Mouse (Mus musculus) limb, embryonic 12.5 days (tissue): ENCODE results near the gene Slc24a2. TPM values are rescaled to one million over a fixed set of nuclear protein-coding genes. Genes with fewer than 3 reads are reported as not detected.

Experiments
- ATAC-seq: fragments of 200-750 bp; cut with Nextera tagmentation; 2 replicates; pipeline ENCODE4 v1.8.0; 2017; ENCODE audit warnings: low read depth, moderate TSS enrichment; ENCODE audit not compliant: insufficient number of reproducible peaks, insufficient read depth, low FRiP score, low TSS enrichment
- H3K27ac ChIP-seq: fragments of 300-500 bp; sonication (generic); 2 replicates; pipeline ENCODE4 v1.5.1; 2016; ENCODE audit warnings: mild to moderate bottlenecking, moderate library complexity
- H3K27me3 ChIP-seq: fragments of 300-500 bp; sonication (generic); 2 replicates; pipeline ENCODE4 v1.6.1; 2016; ENCODE audit warnings: mild to moderate bottlenecking, moderate library complexity
- H3K36me3 ChIP-seq: fragments of 300-500 bp; sonication (generic); 2 replicates; pipeline ENCODE4 v1.6.1; 2016; ENCODE audit warnings: mild to moderate bottlenecking, moderate library complexity
- H3K4me1 ChIP-seq: fragments of 300-500 bp; sonication (generic); replicated peaks from 2 replicates; pipeline ENCODE4 v1.6.1; 2016
- H3K4me2 ChIP-seq: fragments of 300-500 bp; sonication (generic); 2 replicates; pipeline ENCODE4 v1.6.1; 2016; ENCODE audit warnings: mild to moderate bottlenecking, moderate library complexity
- H3K4me3 ChIP-seq: fragments of 300-500 bp; sonication (generic); replicated peaks from 2 replicates; pipeline ENCODE4 v1.5.1; 2016; ENCODE audit warnings: mild to moderate bottlenecking
- H3K9ac ChIP-seq: fragments of 300-500 bp; sonication (generic); replicated peaks from 2 replicates; pipeline ENCODE4 v1.6.1; 2016; ENCODE audit warnings: mild to moderate bottlenecking, moderate library complexity
- H3K9me3 ChIP-seq: fragments of 300-500 bp; sonication (generic); 2 replicates; pipeline ENCODE4 v1.6.1; 2016; ENCODE audit warnings: mild to moderate bottlenecking, moderate library complexity
- WGBS: fragments of 180-500 bp; shearing (Covaris S2); methylation state at CpG from one replicate; pipeline ENCODE4 v1.1.7; 2016; 5-methylcytosine and 5-hydroxymethylcytosine counted together
- polyA plus RNA-seq: library from polyadenylated mRNA; unstranded; fragments of >200 nt; fragmentation: Nextera tagmentation; extraction: Ambion mirVana; gene quantifications from 2 replicates; pipeline ENCODE4 v1.2.1, GENCODE M21; 2016

The Slc24a2 gene
- polyA plus RNA-seq, 1 experiment from 2014 or later, result 0.15 TPM

- Histone ChIP-seq H3K36me3 (no peaks in the 10 kb centered on the region), H3K4me1 (peaks cover 2% of the 10 kb centered on the region; the same call in 1 of the 2 replicates), H3K4me2 (no peak overlapping the region), H3K4me3 (no peak overlapping the region), H3K9me3 (no peaks in the 10 kb centered on the region), H3K27ac (no peak overlapping the region), H3K9ac (no peak overlapping the region), H3K27me3 (no peaks in the 10 kb centered on the region)
- WGBS, result 82% methylated on average over 9 of the region's 9 CpGs
- no peak for ATAC-seq
These were observed 211.9 kb downstream of the Slc24a2 start for GRCm38 (mm10) chr4:87018073-87018997.

- Histone ChIP-seq H3K27me3 (no peaks in the 10 kb centered on the region), H3K9ac (no peak overlapping the region)
- WGBS, result 87% methylated on average over 3 of the region's 3 CpGs
These were observed 212.8 kb downstream of the Slc24a2 start for GRCm38 (mm10) chr4:87017464-87017863.

GRCm38 (mm10) chr4:87015746-87016145 is 214.5 kb downstream of the Slc24a2 start:
- no peak overlapping the region for H3K4me3 ChIP-seq
- H3K36me3 ChIP-seq, result no peaks in the 10 kb centered on the region
- H3K27ac ChIP-seq, result no peak overlapping the region
- H3K4me2 ChIP-seq, result no peak overlapping the region
- peaks cover 2% of the 10 kb centered on the region; the same call in 1 of the 2 replicates for H3K4me1 ChIP-seq
- ATAC-seq, result no peak
- WGBS, result 67% methylated on average over 4 of the region's 4 CpGs
- no peak overlapping the region for H3K9ac ChIP-seq
- H3K9me3 ChIP-seq, result no peaks in the 10 kb centered on the region
- H3K27me3 ChIP-seq, result no peaks in the 10 kb centered on the region

More at GRCm38 (mm10) chr4:87017464-87017863, 212.8 kb downstream of the Slc24a2 start:
- Histone ChIP-seq H3K36me3 (no peaks in the 10 kb centered on the region), H3K4me1 (peaks cover 2% of the 10 kb centered on the region; the same call in 1 of the 2 replicates), H3K27ac (no peak overlapping the region), H3K4me2 (no peak overlapping the region), H3K9me3 (no peaks in the 10 kb centered on the region), H3K4me3 (no peak overlapping the region)
- ATAC-seq, result no peak

- Histone ChIP-seq H3K9ac (no peak overlapping the region), H3K27ac (no peak overlapping the region), H3K27me3 (no peaks in the 10 kb centered on the region), H3K4me3 (no peak overlapping the region), H3K4me2 (no peak overlapping the region), H3K36me3 (no peaks in the 10 kb centered on the region), H3K4me1 (no peaks in the 10 kb centered on the region), H3K9me3 (no peaks in the 10 kb centered on the region)
- ATAC-seq, result no peak
- 83% methylated on average over 7 of the region's 7 CpGs for WGBS
These were observed 216.3 kb downstream of the Slc24a2 start for GRCm38 (mm10) chr4:87013721-87014620.

GRCm38 (mm10) chr4:86992470-86992869 is 237.8 kb downstream of the Slc24a2 start:
- 63% methylated on average over 3 of the region's 3 CpGs for WGBS
- no peak overlapping the region for H3K4me2 ChIP-seq
- H3K27ac ChIP-seq, result no peak overlapping the region
- no peaks in the 10 kb centered on the region for H3K36me3 ChIP-seq
- ATAC-seq, result no peak
- H3K4me1 ChIP-seq, result peaks cover 21% of the 10 kb centered on the region
- no peak overlapping the region for H3K4me3 ChIP-seq
- no peak overlapping the region for H3K9ac ChIP-seq
- H3K9me3 ChIP-seq, result no peaks in the 10 kb centered on the region
- H3K27me3 ChIP-seq, result no peaks in the 10 kb centered on the region

GRCm38 (mm10) chr4:86989301-86989700 is 241.0 kb downstream of the Slc24a2 start:
- peak overlapping the region; percentile 5; the same call in 1 of the 2 replicates for H3K4me2 ChIP-seq
- 51% methylated on average over 6 of the region's 6 CpGs for WGBS
- peak overlapping the region; percentile 57 for H3K27ac ChIP-seq
- ATAC-seq, result peak; percentile 87; the same call in 1 of the 2 replicates
- H3K27me3 ChIP-seq, result no peaks in the 10 kb centered on the region
- peaks cover 21% of the 10 kb centered on the region for H3K4me1 ChIP-seq
- H3K36me3 ChIP-seq, result no peaks in the 10 kb centered on the region
- no peak overlapping the region for H3K4me3 ChIP-seq
- H3K9me3 ChIP-seq, result no peaks in the 10 kb centered on the region
- H3K9ac ChIP-seq, result no peak overlapping the region

GRCm38 (mm10) chr4:86987846-86988245 is 242.4 kb downstream of the Slc24a2 start:
- Histone ChIP-seq H3K4me1 (peaks cover 21% of the 10 kb centered on the region), H3K36me3 (no peaks in the 10 kb centered on the region), H3K27me3 (no peaks in the 10 kb centered on the region), H3K4me2 (no peak overlapping the region), H3K9ac (no peak overlapping the region), H3K27ac (no peak overlapping the region), H3K4me3 (no peak overlapping the region), H3K9me3 (no peaks in the 10 kb centered on the region)
- 93% methylated on average over 4 of the region's 4 CpGs for WGBS
- ATAC-seq, result no peak

GRCm38 (mm10) chr4:86977272-86977671 is 253.0 kb downstream of the Slc24a2 start:
- Histone ChIP-seq H3K36me3 (no peaks in the 10 kb centered on the region), H3K4me2 (no peak overlapping the region), H3K4me3 (no peak overlapping the region), H3K9ac (no peak overlapping the region), H3K4me1 (no peaks in the 10 kb centered on the region), H3K27me3 (no peaks in the 10 kb centered on the region), H3K9me3 (peaks cover 5% of the 10 kb centered on the region; the same call in 1 of the 2 replicates), H3K27ac (no peak overlapping the region)
- 85% methylated on average over 5 of the region's 5 CpGs for WGBS
- no peak for ATAC-seq

- Histone ChIP-seq H3K27ac (no peak overlapping the region), H3K9ac (no peak overlapping the region), H3K9me3 (no peaks in the 10 kb centered on the region), H3K27me3 (peaks cover 5% of the 10 kb centered on the region; the same call in 1 of the 2 replicates), H3K4me1 (no peaks in the 10 kb centered on the region), H3K4me3 (no peak overlapping the region), H3K4me2 (peak overlapping the region; percentile 23; the same call in 1 of the 2 replicates), H3K36me3 (no peaks in the 10 kb centered on the region)
- 44% methylated on average over 14 of the region's 14 CpGs for WGBS
- no peak for ATAC-seq
These were observed 272.5 kb downstream of the Slc24a2 start for GRCm38 (mm10) chr4:86957576-86958411.

- Histone ChIP-seq H3K9ac (no peak overlapping the region), H3K4me2 (no peak overlapping the region), H3K9me3 (no peaks in the 10 kb centered on the region), H3K27me3 (peaks cover 5% of the 10 kb centered on the region; the same call in 1 of the 2 replicates), H3K36me3 (no peaks in the 10 kb centered on the region), H3K27ac (no peak overlapping the region), H3K4me3 (no peak overlapping the region), H3K4me1 (no peaks in the 10 kb centered on the region)
- ATAC-seq, result no peak
- WGBS, result 44% methylated on average over 4 of the region's 4 CpGs
These were observed 274.8 kb downstream of the Slc24a2 start for GRCm38 (mm10) chr4:86955448-86955847.
